Mouse (Mus musculus) neural tube, embryonic 15.5 days (tissue): ENCODE results near the gene Pramef8. TPM values are rescaled to one million over a fixed set of nuclear protein-coding genes. Genes with fewer than 3 reads are reported as not detected.

Experiments used
- ATAC-seq: fragments of 200-750 bp; cut with Nextera tagmentation; 2 replicates; pipeline ENCODE4 v1.8.0; 2017; ENCODE audit warnings: mild to moderate bottlenecking, moderate TSS enrichment, moderate library complexity; ENCODE audit not compliant: low FRiP score
- H3K27ac ChIP-seq: fragments of 300-500 bp; sonication (generic); replicated peaks from 2 replicates; pipeline ENCODE4 v1.5.1; 2015; ENCODE audit warnings: mild to moderate bottlenecking, inconsistent platforms
- H3K27me3 ChIP-seq: fragments of 300-500 bp; sonication (generic); replicated peaks from 2 replicates; pipeline ENCODE4 v1.6.1; 2015; ENCODE audit warnings: inconsistent platforms
- H3K36me3 ChIP-seq: fragments of 300-500 bp; sonication (generic); 2 replicates; pipeline ENCODE4 v1.6.1; 2015; ENCODE audit warnings: inconsistent platforms
- H3K4me1 ChIP-seq: fragments of 300-500 bp; sonication (generic); 2 replicates; pipeline ENCODE4 v1.6.1; 2015; ENCODE audit warnings: inconsistent platforms
- H3K4me2 ChIP-seq: fragments of 300-500 bp; sonication (generic); 2 replicates; pipeline ENCODE4 v1.6.1; 2015; ENCODE audit warnings: inconsistent platforms, mild to moderate bottlenecking, moderate library complexity
- H3K4me3 ChIP-seq: fragments of 300-500 bp; sonication (generic); replicated peaks from 2 replicates; pipeline ENCODE4 v1.5.1; 2015; ENCODE audit warnings: mild to moderate bottlenecking, inconsistent platforms
- H3K9ac ChIP-seq: fragments of 300-500 bp; sonication (generic); replicated peaks from 2 replicates; pipeline ENCODE4 v1.6.1; 2015; ENCODE audit warnings: mild to moderate bottlenecking, inconsistent platforms
- H3K9me3 ChIP-seq: fragments of 300-500 bp; sonication (generic); replicated peaks from 2 replicates; pipeline ENCODE4 v1.6.1; 2016; ENCODE audit warnings: inconsistent platforms
- WGBS: fragments of 180-500 bp; shearing (Covaris S2); methylation state at CpG from one replicate; pipeline ENCODE4 v1.1.7; 2015; ENCODE audit warnings: mixed read lengths; 5-methylcytosine and 5-hydroxymethylcytosine counted together
- polyA plus RNA-seq: library from polyadenylated mRNA; unstranded; fragments of >200 nt; fragmentation: Nextera tagmentation; extraction: Ambion mirVana; gene quantifications from 2 replicates; pipeline ENCODE4 v1.2.1, GENCODE M21; 2015

Gene Pramef8
- polyA plus RNA-seq: 17.7 and 20.7 TPM in 2 replicates

GRCm38 (mm10) chr4:143412219-143413092 lies at the start of gene Pramef8:
Gene Pramef8 (plus strand): TSS chr4:143412426.
- Histone ChIP-seq H3K4me1 (peaks cover 8% of the 10 kb centered on the region), H3K9ac (peak within 1 kb of the TSS; percentile 60), H3K4me2 (peak within 1 kb of the TSS; percentile 67), H3K27ac (peak within 1 kb of the TSS; percentile 95), H3K4me3 (peak within 1 kb of the TSS; percentile 64), H3K9me3 (no peaks in the 10 kb centered on the region), H3K36me3 (peaks cover 34% of the 10 kb centered on the region), H3K27me3 (peaks cover 6% of the 10 kb centered on the region; the same call in 1 of the 2 replicates)
- WGBS: under 1% methylated on average over 50 of the region's 50 CpGs
- ATAC-seq: peak; percentile 95

- WGBS: 30% methylated on average over 15 of the region's 15 CpGs
- no peak overlapping the region for H3K9ac ChIP-seq
- peak; percentile 61; the same call in 1 of the 2 replicates for ATAC-seq
Measured at GRCm38 (mm10) chr4:143366415-143367041, 45.7 kb upstream of the Pramef8 start.

GRCm38 (mm10) chr4:143379480-143379879 lies 32.7 kb upstream of the Pramef8 start:
- peak; percentile 54 for ATAC-seq
- Histone ChIP-seq H3K4me3 (no peak overlapping the region), H3K9me3 (no peaks in the 10 kb centered on the region), H3K4me1 (peaks cover 17% of the 10 kb centered on the region), H3K9ac (no peak overlapping the region), H3K36me3 (no peaks in the 10 kb centered on the region), H3K27ac (peak overlapping the region; percentile 54), H3K4me2 (peak overlapping the region; percentile 37), H3K27me3 (no peaks in the 10 kb centered on the region)
- WGBS: 10% methylated on average over 7 of the region's 7 CpGs

More at GRCm38 (mm10) chr4:143366415-143367041, 45.7 kb upstream of the Pramef8 start:
- Histone ChIP-seq H3K36me3 (no peaks in the 10 kb centered on the region), H3K4me1 (peaks cover 7% of the 10 kb centered on the region; the same call in 1 of the 2 replicates), H3K9me3 (no peaks in the 10 kb centered on the region), H3K27me3 (no peaks in the 10 kb centered on the region), H3K4me3 (no peak overlapping the region), H3K4me2 (peak overlapping the region; percentile 19; the same call in 1 of the 2 replicates), H3K27ac (no peak overlapping the region)

GRCm38 (mm10) chr4:143379931-143380715 lies 32.1 kb upstream of the Pramef8 start:
- peak overlapping the region; percentile 37 for H3K4me2 ChIP-seq
- WGBS: 9% methylated on average over 15 of the region's 15 CpGs
- no peaks in the 10 kb centered on the region for H3K9me3 ChIP-seq
- H3K27me3 ChIP-seq: no peaks in the 10 kb centered on the region
- peak overlapping the region; percentile 54 for H3K27ac ChIP-seq
- no peaks in the 10 kb centered on the region for H3K36me3 ChIP-seq
- no peak overlapping the region for H3K4me3 ChIP-seq
- peak; percentile 64 for ATAC-seq
- H3K9ac ChIP-seq: no peak overlapping the region
- peaks cover 17% of the 10 kb centered on the region for H3K4me1 ChIP-seq

GRCm38 (mm10) chr4:143380716-143381004 lies 31.6 kb upstream of the Pramef8 start:
- under 1% methylated on average over 5 of the region's 5 CpGs for WGBS
- Histone ChIP-seq H3K27ac (no peak overlapping the region), H3K27me3 (no peaks in the 10 kb centered on the region), H3K4me2 (peak overlapping the region; percentile 37; the same call in 1 of the 2 replicates), H3K4me1 (peaks cover 17% of the 10 kb centered on the region), H3K36me3 (no peaks in the 10 kb centered on the region), H3K4me3 (no peak overlapping the region), H3K9ac (no peak overlapping the region), H3K9me3 (no peaks in the 10 kb centered on the region)
- no peak for ATAC-seq

GRCm38 (mm10) chr4:143382163-143382562 lies 30.1 kb upstream of the Pramef8 start:
- Histone ChIP-seq H3K9ac (no peak overlapping the region), H3K4me3 (no peak overlapping the region), H3K27ac (no peak overlapping the region), H3K4me2 (no peak overlapping the region), H3K36me3 (no peaks in the 10 kb centered on the region), H3K9me3 (no peaks in the 10 kb centered on the region), H3K4me1 (peaks cover 17% of the 10 kb centered on the region), H3K27me3 (no peaks in the 10 kb centered on the region)
- no peak for ATAC-seq
- WGBS: 33% methylated on average over 3 of the region's 3 CpGs

- 47% methylated on average over 4 of the region's 4 CpGs for WGBS
- H3K36me3 ChIP-seq: no peaks in the 10 kb centered on the region
- H3K9ac ChIP-seq: no peak overlapping the region
- no peak overlapping the region for H3K27ac ChIP-seq
- H3K27me3 ChIP-seq: no peaks in the 10 kb centered on the region
- no peaks in the 10 kb centered on the region for H3K9me3 ChIP-seq
- no peak for ATAC-seq
- H3K4me2 ChIP-seq: no peak overlapping the region
- no peak overlapping the region for H3K4me3 ChIP-seq
- H3K4me1 ChIP-seq: peaks cover 17% of the 10 kb centered on the region
Measured at GRCm38 (mm10) chr4:143383646-143384045, 28.6 kb upstream of the Pramef8 start.

GRCm38 (mm10) chr4:143388955-143389702 lies 23.1 kb upstream of the Pramef8 start:
- Histone ChIP-seq H3K27ac (no peak overlapping the region), H3K9me3 (no peaks in the 10 kb centered on the region), H3K4me3 (peak overlapping the region; percentile 40), H3K4me1 (no peaks in the 10 kb centered on the region), H3K9ac (peak overlapping the region; percentile 30; the same call in 1 of the 2 replicates), H3K4me2 (peak overlapping the region; percentile 69), H3K27me3 (no peaks in the 10 kb centered on the region), H3K36me3 (no peaks in the 10 kb centered on the region)
- 15% methylated on average over 28 of the region's 43 CpGs for WGBS
- peak; percentile 90 for ATAC-seq

GRCm38 (mm10) chr4:143394181-143394580 lies 18.0 kb upstream of the Pramef8 start, which contains the start of gene Pramel1:
Gene Pramel1 (plus strand): TSS chr4:143394428.
- ATAC-seq: no peak
- no peak within 1 kb of the TSS for H3K4me2 ChIP-seq
- H3K36me3 ChIP-seq: no peaks in the 10 kb centered on the region
- no peaks in the 10 kb centered on the region for H3K4me1 ChIP-seq
- no peak within 1 kb of the TSS for H3K9ac ChIP-seq
- no peak within 1 kb of the TSS for H3K4me3 ChIP-seq
- 80% methylated on average over 26 of the region's 26 CpGs for WGBS
- H3K27me3 ChIP-seq: no peaks in the 10 kb centered on the region
- H3K9me3 ChIP-seq: no peaks in the 10 kb centered on the region
- H3K27ac ChIP-seq: no peak within 1 kb of the TSS

- 64% methylated on average over 5 of the region's 5 CpGs for WGBS
- peak overlapping the region; percentile 64 for H3K4me3 ChIP-seq
Measured at GRCm38 (mm10) chr4:143411566-143412218, 534 bp upstream of the Pramef8 start.

More at GRCm38 (mm10) chr4:143411566-143412218, 534 bp upstream of the Pramef8 start:
- Histone ChIP-seq H3K36me3 (peaks cover 26% of the 10 kb centered on the region), H3K27me3 (peaks cover 6% of the 10 kb centered on the region; the same call in 1 of the 2 replicates), H3K4me2 (peak overlapping the region; percentile 56), H3K9ac (peak overlapping the region; percentile 34; the same call in 1 of the 2 replicates), H3K27ac (peak overlapping the region; percentile 95), H3K9me3 (no peaks in the 10 kb centered on the region), H3K4me1 (peaks cover 8% of the 10 kb centered on the region)
- ATAC-seq: peak; percentile 12
